Mouse (Mus musculus) granulocyte monocyte progenitor cell, adult 5-6 weeks (primary cell): ENCODE data around the gene Zfp873. TPM values are rescaled to one million over a fixed set of nuclear protein-coding genes. Genes with fewer than 3 reads are reported as not detected.
"Not testable (repeated sequence)": the region's sequence is repeated elsewhere in the genome, so short reads cannot be mapped to it uniquely, and the experiment has no call there.

Source experiments
- ATAC-seq: replicated peaks from 2 replicates; pipeline ENCODE4 v1.8.0; 2016; ENCODE audit warnings: mild to moderate bottlenecking, moderate TSS enrichment, inconsistent platforms; ENCODE audit not compliant: poor library complexity, severe bottlenecking
- total RNA-seq, 2 experiments: library from RNA; stranded (forward) in 1 of 2; stranded (reverse) in 1 of 2; fragments of 200-712, 200-1000 nt in 1 of 2; fragments of >200 nt in 1 of 2; fragmentation: Nextera tagmentation in 1 of 2; gene quantifications; 2 replicates each; pipeline ENCODE4 v1.2.3; 2014 to 2017

The Zfp873 gene
- total RNA-seq (2014; fragmentation: Nextera tagmentation) (6.0 and 13.9 TPM in 2 replicates), total RNA-seq (2017) (4.6 and 6.2 TPM in 2 replicates)

- ATAC-seq, result peak; percentile 97
These were observed at the start of gene Zfp873 for GRCm38 (mm10) chr10:82047597-82048459. Zfp873 (plus strand) TSS chr10:82048123.

GRCm38 (mm10) chr10:82003209-82003608 is 44.7 kb upstream of the Zfp873 start:
- ATAC-seq, result not testable (repeated sequence)

GRCm38 (mm10) chr10:82004822-82005221 is 43.1 kb upstream of the Zfp873 start:
- ATAC-seq, result not testable (repeated sequence)

GRCm38 (mm10) chr10:82042191-82042590 is 5.7 kb upstream of the Zfp873 start:
- no peak for ATAC-seq

- no peak for ATAC-seq
These were observed 1.3 kb upstream of the Zfp873 start for GRCm38 (mm10) chr10:82046603-82047002.

GRCm38 (mm10) chr10:82048460-82048804 is 509 bp downstream of the Zfp873 start:
- ATAC-seq, result peak; percentile 8

- ATAC-seq, result peak; percentile 97
These were observed 35.1 kb downstream of the Zfp873 start, which contains the start of gene BC024063 for GRCm38 (mm10) chr10:82082728-82083621. BC024063 (plus strand) TSS chr10:82083353.

- ATAC-seq, result not testable (repeated sequence)
These were observed 35.7 kb downstream of the Zfp873 start for GRCm38 (mm10) chr10:82083622-82083971.

Other genes starting within 250 kb of the Zfp873 start
- gene Gm4767, start 235.9 kb upstream of the Zfp873 start, total RNA-seq (2014; fragmentation: Nextera tagmentation), result 1.9 and 6.0 TPM in 2 replicates
- 0.72 and 2.2 TPM in 2 replicates for gene Gm4767, start 235.9 kb upstream of the Zfp873 start, total RNA-seq (2017)
- 5.4 and 9.4 TPM in 2 replicates for gene Gm32687, start 184.2 kb upstream of the Zfp873 start, total RNA-seq (2014; fragmentation: Nextera tagmentation)
- 4.2 and 7.1 TPM in 2 replicates for gene Gm32687, start 184.2 kb upstream of the Zfp873 start, total RNA-seq (2017)
- 0.06 TPM in 1 of 2 replicates, not detected in the other for gene Zfp781, start 117.6 kb upstream of the Zfp873 start, total RNA-seq (2014; fragmentation: Nextera tagmentation)
- 0.36 and 0.99 TPM in 2 replicates for gene Zfp781, start 117.6 kb upstream of the Zfp873 start, total RNA-seq (2017)
- not detected in 2 replicates for gene BC024063, start 35.2 kb downstream of the Zfp873 start, total RNA-seq (2014; fragmentation: Nextera tagmentation)
- gene BC024063, start 35.2 kb downstream of the Zfp873 start, total RNA-seq (2017), result 0.73 TPM in 1 of 2 replicates, not detected in the other
- gene AU041133, start 79.9 kb downstream of the Zfp873 start, total RNA-seq (2014; fragmentation: Nextera tagmentation), result 1.9 and 6.7 TPM in 2 replicates
- gene AU041133, start 79.9 kb downstream of the Zfp873 start, total RNA-seq (2017), result 6.2 and 6.6 TPM in 2 replicates
- gene Zfp938, start 193.2 kb downstream of the Zfp873 start, total RNA-seq (2014; fragmentation: Nextera tagmentation), result 6.5 and 7.7 TPM in 2 replicates
- 5.8 and 5.9 TPM in 2 replicates for gene Zfp938, start 193.2 kb downstream of the Zfp873 start, total RNA-seq (2017)